Mouse (Mus musculus): ENCODE data around the gene Hmcn2.

GRCm38 (mm10) chr2:31439576-31439975 lies 125.4 kb downstream of the Hmcn2 start:
- TF ChIP-seq POLR2A (IDR thresholded peaks at IDR 0.05; ENCODE audit: insufficient read depth, low read depth, low read length) (no peak), CTCF (IDR thresholded peaks at IDR 0.05) (no peak)

Measured in heart, adult 2 months (tissue).